25 mouse cellular contexts compared by ENCODE assay signal in genomic region chr1:194268028-194268427, GRCm38 (mm10).
DNase-seq lines count a peak whose midpoint lies in the region; ATAC-seq and TF ChIP-seq lines count a peak whose summit lies in the region.
"Had no signal": no experiment of that assay in that cellular context is flagged by ENCODE, and none has a peak within 500 bp of the region (broad histone marks: within the 10 kb centered on the region; RNA-seq: fewer than 3 reads in every experiment).

No protein-coding gene starts in this region.

- H3K27me3 ChIP-seq in kidney, postnatal 0 days (ENCODE audit: insufficient read depth, low read length), result no peaks in the 10 kb centered on the region
- no peaks in the 10 kb centered on the region for H3K27me3 ChIP-seq in kidney, embryonic 15.5 days
- no peaks in the 10 kb centered on the region for H3K27me3 ChIP-seq in lung, postnatal 0 days (replicated peaks; ENCODE audit: insufficient read depth, low read length)
- no peaks in the 10 kb centered on the region for H3K27me3 ChIP-seq in forebrain, embryonic 15.5 days
- H3K27me3 ChIP-seq: embryonic facial prominence, embryonic 12.5 days; embryonic facial prominence, embryonic 15.5 days; heart, embryonic 12.5 days; heart, embryonic 15.5 days; hindbrain, embryonic 13.5 days had no signal

- H3K4me1 ChIP-seq in kidney, postnatal 0 days (replicated peaks; ENCODE audit: insufficient read depth, low read length), result no peaks in the 10 kb centered on the region
- no peaks in the 10 kb centered on the region for H3K4me1 ChIP-seq in kidney, embryonic 15.5 days
- H3K4me1 ChIP-seq in lung, postnatal 0 days (ENCODE audit: insufficient read depth, low read depth, low read length), result no peaks in the 10 kb centered on the region
- no peaks in the 10 kb centered on the region for H3K4me1 ChIP-seq in forebrain, embryonic 15.5 days
- H3K4me1 ChIP-seq: embryonic facial prominence, embryonic 12.5 days; embryonic facial prominence, embryonic 15.5 days; heart, embryonic 12.5 days; heart, embryonic 15.5 days; hindbrain, embryonic 10.5 days; hindbrain, embryonic 13.5 days had no signal

- no peak overlapping the region for H3K27ac ChIP-seq in kidney, postnatal 0 days
- no peak overlapping the region for H3K27ac ChIP-seq in kidney, embryonic 15.5 days
- no peak overlapping the region for H3K27ac ChIP-seq in lung, postnatal 0 days (ENCODE audit: low read length)
- no peak overlapping the region for H3K27ac ChIP-seq in forebrain, embryonic 15.5 days (replicated peaks)
- H3K27ac ChIP-seq: embryonic facial prominence, embryonic 12.5 days; embryonic facial prominence, embryonic 15.5 days; heart, embryonic 15.5 days; hindbrain, embryonic 10.5 days; hindbrain, embryonic 13.5 days had no signal

- H3K36me3 ChIP-seq in kidney, postnatal 0 days (ENCODE audit: insufficient read depth, low read length), result no peaks in the 10 kb centered on the region
- no peaks in the 10 kb centered on the region for H3K36me3 ChIP-seq in kidney, embryonic 15.5 days
- H3K36me3 ChIP-seq in lung, postnatal 0 days (ENCODE audit: insufficient read depth, low read length), result no peaks in the 10 kb centered on the region
- H3K36me3 ChIP-seq in forebrain, embryonic 15.5 days, result no peaks in the 10 kb centered on the region
- H3K36me3 ChIP-seq: embryonic facial prominence, embryonic 12.5 days; embryonic facial prominence, embryonic 15.5 days; heart, embryonic 12.5 days; heart, embryonic 15.5 days; hindbrain, embryonic 10.5 days; hindbrain, embryonic 13.5 days had no signal

- peak; percentile 93 for ATAC-seq in frontal cortex, adult (ENCODE audit: low TSS enrichment)
- no peak for ATAC-seq in kidney, postnatal 0 days (replicated peaks; ENCODE audit: low FRiP score, low read depth)
- no peak for ATAC-seq in kidney, embryonic 15.5 days (replicated peaks; ENCODE audit: low FRiP score)
- peak; percentile 28; the same call in 1 of the 2 replicates for ATAC-seq in lung, postnatal 0 days
- no peak for ATAC-seq in forebrain, embryonic 15.5 days (replicated peaks)
- ATAC-seq: activated CD4-positive, CD25-positive, alpha-beta regulatory T cell, adult 4 months; forebrain, embryonic 14.5 days; hindbrain, embryonic 16.5 days had no signal

- H3K9ac ChIP-seq in kidney, postnatal 0 days (ENCODE audit: low read depth, low read length), result no peak overlapping the region
- H3K9ac ChIP-seq in kidney, embryonic 15.5 days, result no peak overlapping the region
- no peak overlapping the region for H3K9ac ChIP-seq in lung, postnatal 0 days (replicated peaks; ENCODE audit: low read depth)
- H3K9ac ChIP-seq in forebrain, embryonic 15.5 days (replicated peaks), result no peak overlapping the region
- H3K9ac ChIP-seq: embryonic facial prominence, embryonic 12.5 days; embryonic facial prominence, embryonic 15.5 days; heart, embryonic 12.5 days; heart, embryonic 15.5 days; hindbrain, embryonic 13.5 days had no signal

- peak; percentile 15; the same call in 1 of the 2 replicates for TF ChIP-seq EP300 in lung, postnatal 0 days (IDR thresholded peaks at IDR 0.05)

- no peak overlapping the region for H3K4me3 ChIP-seq in kidney, postnatal 0 days (replicated peaks; ENCODE audit: low read depth, low read length)
- H3K4me3 ChIP-seq in kidney, embryonic 15.5 days (replicated peaks), result no peak overlapping the region
- H3K4me3 ChIP-seq in lung, postnatal 0 days (ENCODE audit: low read depth, low read length), result no peak overlapping the region
- H3K4me3 ChIP-seq in forebrain, embryonic 15.5 days, result no peak overlapping the region
- H3K4me3 ChIP-seq: embryonic facial prominence, embryonic 12.5 days; embryonic facial prominence, embryonic 15.5 days; heart, embryonic 12.5 days; heart, embryonic 15.5 days; hindbrain, embryonic 10.5 days; hindbrain, embryonic 13.5 days had no signal

- no peak for TF ChIP-seq CTCF in kidney, postnatal 0 days (IDR thresholded peaks at IDR 0.05; ENCODE audit: low read depth)
- no peak for TF ChIP-seq CTCF in lung, postnatal 0 days (IDR thresholded peaks at IDR 0.05)

- H3K4me2 ChIP-seq in kidney, postnatal 0 days (ENCODE audit: low read length), result no peak overlapping the region
- H3K4me2 ChIP-seq in kidney, embryonic 15.5 days, result no peak overlapping the region
- H3K4me2 ChIP-seq in lung, postnatal 0 days (replicated peaks; ENCODE audit: low read depth, low read length), result no peak overlapping the region
- H3K4me2 ChIP-seq in forebrain, embryonic 15.5 days (replicated peaks), result no peak overlapping the region
- H3K4me2 ChIP-seq: embryonic facial prominence, embryonic 12.5 days; embryonic facial prominence, embryonic 15.5 days; heart, embryonic 12.5 days; heart, embryonic 15.5 days; hindbrain, embryonic 13.5 days had no signal

- DNase-seq in frontal cortex, postnatal 25 days (ENCODE audit: low spot score in 2 of 2), result no peak
- peak; percentile 24 for DNase-seq in kidney, postnatal 0 days (ENCODE audit: low spot score)
- DNase-seq in lung, postnatal 0 days (ENCODE audit: low spot score), result peak; percentile 57
- no peak for DNase-seq in lung, postnatal 36 days
- DNase-seq: adrenal gland, adult 8-10 months; adrenal gland, postnatal 25 days; cerebellum, adult 2 months; cerebellum, adult 9-11 months; cerebellum, postnatal 25 days; gastrocnemius, postnatal 25 days; heart, adult 18-20 months; heart, postnatal 10 days; heart, postnatal 36 days had no signal

- H3K9me3 ChIP-seq in kidney, postnatal 0 days (replicated peaks; ENCODE audit: low read length), result no peaks in the 10 kb centered on the region
- no peaks in the 10 kb centered on the region for H3K9me3 ChIP-seq in kidney, embryonic 15.5 days (replicated peaks)
- no peaks in the 10 kb centered on the region for H3K9me3 ChIP-seq in lung, postnatal 0 days (ENCODE audit: low read length)
- H3K9me3 ChIP-seq in forebrain, embryonic 15.5 days, result no peaks in the 10 kb centered on the region
- H3K9me3 ChIP-seq: embryonic facial prominence, embryonic 12.5 days; embryonic facial prominence, embryonic 15.5 days; heart, embryonic 12.5 days; heart, embryonic 15.5 days; hindbrain, embryonic 10.5 days; hindbrain, embryonic 13.5 days had no signal

Comparison
In these comparisons a context has a peak if more than half of its experiments do, and no peak if none do; other contexts are left out.
1. DNase-seq: peak in kidney, postnatal 0 days (single experiment) and lung, postnatal 0 days (single experiment); none in frontal cortex, postnatal 25 days (0 of 2) and lung, postnatal 36 days (single experiment).
2. ATAC-seq: peak in frontal cortex, adult (single experiment) and lung, postnatal 0 days (single experiment); none in kidney, postnatal 0 days (single experiment), kidney, embryonic 15.5 days (single experiment) and forebrain, embryonic 15.5 days (single experiment).